Mouse (Mus musculus) liver, postnatal 0 days (tissue): Measurements from ENCODE around the gene Atxn7l2. TPM values are rescaled to one million over a fixed set of nuclear protein-coding genes. Genes with fewer than 3 reads are reported as not detected.
A peak's percentile ranks its signal among the peaks of the same experiment; 100 is the strongest.
"Not testable (repeated sequence)": the region's sequence is repeated elsewhere in the genome, so short reads cannot be mapped to it uniquely, and the experiment has no call there.

ENCODE experiments used
- ATAC-seq: fragments of 200-750 bp; cut with Nextera tagmentation; 2 replicates; pipeline ENCODE4 v1.8.0; 2017; ENCODE audit warnings: mild to moderate bottlenecking, moderate library complexity
- DNase-seq: peaks from one replicate; pipeline ENCODE4 v3.0.0-alpha.2; 2016
- H3K27ac ChIP-seq: fragments of 300-500 bp; sonication (generic); 2 replicates; pipeline ENCODE4 v1.5.1; 2014; ENCODE audit warnings: antibody characterized with exemption, moderate library complexity, mild to moderate bottlenecking, low read depth
- H3K27me3 ChIP-seq: fragments of 300-500 bp; sonication (generic); 2 replicates; pipeline ENCODE4 v1.6.1; 2014; ENCODE audit warnings: low read length, control low read depth, mixed read lengths; ENCODE audit not compliant: insufficient read depth
- H3K36me3 ChIP-seq: fragments of 300-500 bp; sonication (generic); replicated peaks from 2 replicates; pipeline ENCODE4 v1.6.1; 2014; ENCODE audit warnings: mild to moderate bottlenecking, control low read depth, low read length, moderate library complexity, mixed read lengths; ENCODE audit not compliant: insufficient read depth
- H3K4me1 ChIP-seq: fragments of 300-500 bp; sonication (generic); 2 replicates; pipeline ENCODE4 v1.6.1; 2014; ENCODE audit warnings: antibody characterized with exemption, mild to moderate bottlenecking, control low read depth; ENCODE audit not compliant: insufficient read depth
- H3K4me2 ChIP-seq: fragments of 300-500 bp; sonication (generic); 2 replicates; pipeline ENCODE4 v1.6.1; 2014; ENCODE audit warnings: low read depth, mild to moderate bottlenecking, low read length, moderate library complexity, mixed read lengths
- H3K4me3 ChIP-seq: fragments of 300-500 bp; sonication (generic); 2 replicates; pipeline ENCODE4 v1.5.1; 2014; ENCODE audit warnings: low read depth, low read length
- H3K9ac ChIP-seq: fragments of 300-500 bp; sonication (generic); replicated peaks from 2 replicates; pipeline ENCODE4 v1.6.1; 2014; ENCODE audit warnings: mild to moderate bottlenecking, moderate library complexity
- H3K9me3 ChIP-seq: fragments of 300-500 bp; sonication (generic); 2 replicates; pipeline ENCODE4 v1.6.1; 2016; ENCODE audit warnings: mild to moderate bottlenecking, control low read depth, low read length, mixed read lengths
- CTCF ChIP-seq: sonication (generic); IDR thresholded peaks from 2 replicates; pipeline ENCODE4 v1.5.1; 2016; ENCODE audit warnings: antibody characterized with exemption, low read depth
- EP300 ChIP-seq: IDR thresholded peaks from 2 replicates; pipeline ENCODE4 v1.6.1; 2016; ENCODE audit warnings: antibody characterized with exemption, low read depth, mild to moderate bottlenecking
- WGBS: fragments of 180-500 bp; shearing (Covaris S2); extraction: QIAGEN DNeasy Blood & Tissue Kit; methylation state at CpG from one replicate; pipeline ENCODE4 v1.1.7; 2014; ENCODE audit not compliant: insufficient replicate concordance; 5-methylcytosine and 5-hydroxymethylcytosine counted together
- polyA plus RNA-seq: library from polyadenylated mRNA; unstranded; fragments of >200 nt; fragmentation: Nextera tagmentation; extraction: Ambion mirVana; gene quantifications from 2 replicates; pipeline ENCODE4 v1.2.1, GENCODE M21; 2015

Gene Atxn7l2
- polyA plus RNA-seq, 1 experiment from 2014 or later, result 1.4 TPM

DNA sequence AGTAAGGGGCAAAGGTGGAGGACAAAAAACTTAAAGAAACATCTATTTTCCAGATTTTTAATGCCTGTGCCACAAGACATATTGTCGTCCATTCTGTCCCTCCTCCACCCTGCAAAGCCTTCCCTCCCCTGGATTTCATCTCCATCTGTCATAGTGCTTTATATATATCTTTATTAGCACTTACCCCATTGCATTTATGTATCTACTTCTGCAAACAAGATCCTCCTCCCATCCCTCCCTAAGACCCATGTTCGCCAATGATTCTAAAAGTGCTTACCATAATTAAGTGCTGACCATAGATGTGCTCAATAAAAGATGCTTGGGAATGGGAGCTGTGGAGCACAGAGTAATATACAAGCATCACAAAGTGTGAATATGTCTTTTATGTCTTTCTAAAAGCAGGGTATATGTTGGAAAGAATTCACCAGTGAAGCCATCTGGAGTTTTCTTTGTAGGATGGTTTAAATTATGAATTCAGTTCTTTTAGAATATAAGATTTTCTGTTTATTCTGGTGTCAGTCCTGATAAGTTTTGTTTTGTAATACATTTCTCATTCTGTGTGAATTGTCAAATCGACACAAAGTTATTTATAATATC is 30.6 kb upstream of the Atxn7l2 start:
- Histone ChIP-seq H3K4me2 (no peak overlapping the region), H3K9me3 (no peaks in the 10 kb centered on the region), H3K4me1 (no peaks in the 10 kb centered on the region), H3K27ac (no peak overlapping the region), H3K4me3 (no peak overlapping the region), H3K27me3 (no peaks in the 10 kb centered on the region), H3K9ac (no peak overlapping the region), H3K36me3 (no peaks in the 10 kb centered on the region)
- WGBS, result 81% methylated on average over 3 of the region's 3 CpGs
- TF ChIP-seq EP300, result no peak
- no peak for TF ChIP-seq CTCF
- DNase-seq (no peak), ATAC-seq (no peak)

DNA sequence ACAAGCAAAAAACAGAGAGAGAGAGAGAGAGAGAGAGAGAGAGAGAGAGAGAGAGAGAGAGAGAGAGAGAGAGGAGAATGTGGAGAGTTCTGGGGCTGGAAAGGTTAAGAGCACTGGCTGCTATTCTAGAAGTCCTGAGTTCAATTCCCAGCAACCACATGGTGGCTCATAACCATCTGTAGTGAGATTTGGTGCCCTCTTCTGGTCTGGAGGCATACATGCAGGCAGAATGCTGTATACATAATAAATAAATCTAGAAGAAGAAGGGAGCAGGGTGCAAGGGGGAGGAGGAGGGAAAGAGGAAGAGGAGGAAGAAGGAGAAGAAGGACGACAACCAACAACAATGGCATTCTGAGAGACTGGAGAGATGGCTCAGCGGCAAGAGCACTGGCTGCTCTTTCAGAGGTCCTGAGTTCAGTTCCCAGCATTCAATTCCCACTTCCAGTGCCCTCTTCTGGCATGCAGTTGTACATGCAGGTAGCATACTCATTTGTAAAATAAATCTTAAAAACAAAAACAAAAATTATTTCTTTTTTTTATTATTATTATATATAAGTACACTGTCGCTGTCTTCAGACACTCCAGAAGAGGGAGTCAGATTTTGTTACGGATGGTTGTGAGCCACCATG is 26.9 kb upstream of the Atxn7l2 start:
- H3K4me3 ChIP-seq, H3K9ac ChIP-seq, H3K27me3 ChIP-seq, H3K4me2 ChIP-seq, ATAC-seq, H3K4me1 ChIP-seq, H3K9me3 ChIP-seq, H3K36me3 ChIP-seq, DNase-seq, H3K27ac ChIP-seq: not testable (repeated sequence)
- peak; percentile 45 for TF ChIP-seq CTCF
- 78% methylated on average over 4 of the region's 4 CpGs for WGBS

DNA sequence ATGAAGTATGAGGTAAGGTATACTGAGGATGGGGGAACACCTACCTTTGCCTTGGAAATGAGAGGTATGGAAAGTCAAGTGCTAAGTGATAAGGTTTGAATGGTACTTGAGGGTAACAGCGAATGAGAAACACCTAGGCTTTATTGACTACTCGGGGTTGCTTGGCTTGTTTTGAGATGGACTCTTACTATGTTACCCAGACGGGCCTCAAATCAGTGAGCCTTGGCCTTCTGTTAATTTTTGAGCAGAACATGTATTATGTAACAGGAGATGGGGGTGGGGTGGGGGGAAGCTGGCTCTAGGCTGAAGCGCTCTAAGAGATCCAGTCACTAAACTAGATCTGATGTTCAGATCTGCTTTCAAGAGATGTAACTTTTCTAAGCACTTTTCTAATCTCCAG is 20.9 kb upstream of the Atxn7l2 start:
- H3K9ac ChIP-seq, result no peak overlapping the region
- H3K4me1 ChIP-seq, result no peaks in the 10 kb centered on the region
- TF ChIP-seq EP300, result no peak
- TF ChIP-seq CTCF, result no peak
- no peak overlapping the region for H3K27ac ChIP-seq
- WGBS, result 69% methylated on average over 4 of the region's 4 CpGs
- no peaks in the 10 kb centered on the region for H3K9me3 ChIP-seq
- H3K27me3 ChIP-seq, result peaks cover 16% of the 10 kb centered on the region
- DNase-seq (no peak), ATAC-seq (no peak)
- H3K36me3 ChIP-seq, result no peaks in the 10 kb centered on the region
- no peak overlapping the region for H3K4me3 ChIP-seq
- no peak overlapping the region for H3K4me2 ChIP-seq

DNA sequence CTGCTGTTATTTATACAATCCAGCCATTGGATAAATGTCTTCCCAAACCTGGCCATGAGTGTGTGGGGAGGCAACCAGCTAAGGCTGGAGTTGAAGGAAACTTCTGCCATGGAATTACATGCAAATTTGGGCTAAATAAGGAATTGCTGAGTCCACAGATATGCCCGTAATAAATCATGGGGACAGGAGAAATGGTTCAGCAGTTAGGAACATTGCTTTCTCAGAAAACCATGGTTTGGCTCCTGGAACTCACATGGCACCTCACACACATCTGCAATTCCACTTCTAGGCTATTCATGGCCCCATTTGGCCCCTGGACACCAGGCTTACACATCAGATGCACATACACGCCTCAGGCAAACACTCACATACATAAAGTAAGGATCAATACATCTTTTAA is 16.8 kb upstream of the Atxn7l2 start:
- ATAC-seq (no peak), DNase-seq (no peak)
- Histone ChIP-seq H3K27me3 (peaks cover 48% of the 10 kb centered on the region), H3K4me1 (peaks cover 9% of the 10 kb centered on the region), H3K9me3 (no peaks in the 10 kb centered on the region), H3K9ac (no peak overlapping the region), H3K4me3 (no peak overlapping the region), H3K4me2 (no peak overlapping the region), H3K36me3 (no peaks in the 10 kb centered on the region), H3K27ac (no peak overlapping the region)
- TF ChIP-seq EP300 (no peak), CTCF (no peak)
- WGBS, result 63% methylated on average over 2 of the region's 2 CpGs

DNA sequence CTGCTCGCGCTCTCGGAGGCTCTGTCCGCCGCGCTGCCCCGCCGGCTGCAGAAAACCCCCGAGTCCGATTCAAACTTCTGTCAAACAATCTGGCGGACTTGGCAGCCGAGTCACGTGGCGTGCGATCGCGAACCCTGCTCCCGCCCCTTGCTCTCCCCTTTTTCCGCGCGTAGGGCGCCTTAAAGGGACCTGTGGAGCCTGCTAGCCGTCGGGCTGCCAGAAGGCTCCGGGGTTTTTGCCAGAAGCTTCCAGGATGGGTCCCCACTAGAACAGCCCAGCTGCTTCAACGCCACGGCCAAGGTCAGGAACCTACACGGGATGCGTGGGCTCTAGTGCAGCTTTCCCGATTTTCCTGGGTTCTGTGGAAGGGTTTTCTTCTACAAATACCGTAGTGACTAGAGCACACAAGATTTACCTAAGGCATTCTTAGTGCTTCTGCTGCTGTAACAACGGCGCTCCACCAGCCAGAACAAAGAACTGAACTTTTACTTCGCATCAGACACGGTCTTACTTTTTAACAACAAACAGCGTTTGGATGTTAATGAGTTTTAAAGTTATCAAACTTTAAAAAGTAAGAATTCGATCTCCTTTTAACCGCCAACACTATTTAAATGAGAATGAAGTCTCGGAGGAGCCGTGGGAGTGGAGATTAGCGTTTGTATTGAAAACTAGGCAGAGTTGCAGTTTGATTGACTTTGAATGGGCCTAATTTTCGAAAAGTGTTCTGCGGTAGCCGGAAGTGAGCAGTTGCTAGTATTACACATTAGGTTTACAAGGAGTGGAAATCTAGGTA is 16.0 kb upstream of the Atxn7l2 start, which contains the start of gene Sypl2:
Gene Sypl2 (minus strand): TSS at position 91 of the 793 bp plus-strand sequence.
- DNase-seq (peak; percentile 43), ATAC-seq (peak; percentile 23; the same call in 1 of the 2 replicates)
- Histone ChIP-seq H3K9me3 (no peaks in the 10 kb centered on the region), H3K4me1 (peaks cover 9% of the 10 kb centered on the region), H3K36me3 (no peaks in the 10 kb centered on the region), H3K9ac (no peak within 1 kb of the TSS), H3K27ac (no peak within 1 kb of the TSS), H3K4me3 (peak within 1 kb of the TSS; percentile 47), H3K4me2 (peak within 1 kb of the TSS; percentile 75), H3K27me3 (peaks cover 48% of the 10 kb centered on the region)
- TF ChIP-seq CTCF, result no peak
- no peak for TF ChIP-seq EP300
- WGBS, result 5% methylated on average over 44 of the region's 44 CpGs

DNA sequence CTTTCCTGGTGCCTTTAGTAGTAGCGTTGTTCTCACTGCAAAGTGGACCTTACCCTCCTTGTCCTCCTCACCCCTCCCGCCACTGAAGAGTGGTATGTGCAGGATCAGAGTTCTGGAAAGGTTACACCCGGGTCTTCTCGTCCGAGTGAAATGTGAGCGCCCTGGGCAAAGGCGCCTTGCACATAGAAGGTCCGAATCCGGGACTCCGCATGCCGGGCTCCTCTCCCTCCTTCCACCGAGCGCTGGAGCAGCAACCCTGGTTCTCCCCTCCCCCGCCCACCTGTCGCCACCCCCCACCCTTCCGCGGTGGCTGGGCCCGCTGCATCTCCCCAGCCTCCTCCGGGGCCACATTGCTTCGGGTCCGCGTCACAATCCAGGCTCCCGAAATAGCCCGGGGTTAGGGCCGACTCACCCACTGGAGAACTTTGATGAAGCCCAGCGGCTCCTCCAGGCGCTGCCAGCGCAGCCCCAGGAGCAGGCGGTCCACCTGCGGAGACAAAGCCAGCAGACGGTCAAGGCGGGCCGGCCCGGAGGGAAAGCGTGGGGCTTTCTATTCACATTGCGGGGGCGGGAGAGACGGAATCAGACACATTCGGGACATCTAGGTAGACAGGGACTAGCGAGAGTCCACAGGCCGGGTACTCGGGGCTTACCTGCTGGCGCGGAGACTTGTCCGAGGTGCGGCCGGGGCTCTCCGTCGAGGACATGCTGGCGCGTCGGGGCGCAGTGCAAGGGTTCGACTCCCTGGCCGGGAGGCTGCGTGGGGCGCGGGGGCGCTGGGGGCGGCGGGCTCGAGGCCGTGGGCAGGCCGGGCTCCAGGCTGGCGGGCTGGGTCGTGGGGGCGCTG is 15.2 kb upstream of the Atxn7l2 start:
- DNase-seq (no peak), ATAC-seq (no peak)
- Histone ChIP-seq H3K27ac (no peak overlapping the region), H3K9ac (no peak overlapping the region), H3K9me3 (no peaks in the 10 kb centered on the region), H3K4me1 (peaks cover 9% of the 10 kb centered on the region), H3K27me3 (peaks cover 48% of the 10 kb centered on the region), H3K4me3 (peak overlapping the region; percentile 47), H3K4me2 (peak overlapping the region; percentile 75), H3K36me3 (no peaks in the 10 kb centered on the region)
- TF ChIP-seq CTCF (no peak), EP300 (no peak)
- WGBS, result 3% methylated on average over 58 of the region's 67 CpGs
